Mouse (Mus musculus) embryonic facial prominence, embryonic 11.5 days (tissue): Measurements from ENCODE around the gene Ret. TPM values are rescaled to one million over a fixed set of nuclear protein-coding genes. Genes with fewer than 3 reads are reported as not detected.

Source experiments
- ATAC-seq: fragments of 200-750 bp; cut with Nextera tagmentation; replicated peaks from 2 replicates; pipeline ENCODE4 v1.8.0; 2017; ENCODE audit warnings: low read depth; ENCODE audit not compliant: insufficient number of reproducible peaks, low FRiP score, low TSS enrichment
- DNase-seq: peaks from one replicate; pipeline ENCODE4 v3.0.0-alpha.2; 2015; ENCODE audit warnings: low spot score
- H3K27ac ChIP-seq: fragments of 300-500 bp; sonication (generic); replicated peaks from 2 replicates; pipeline ENCODE4 v1.5.1; 2014; ENCODE audit warnings: mild to moderate bottlenecking, low read depth, low read length, control low read depth
- H3K27me3 ChIP-seq: fragments of 300-500 bp; sonication (generic); 2 replicates; pipeline ENCODE4 v1.6.1; 2014; ENCODE audit warnings: mild to moderate bottlenecking, low read length, moderate library complexity, mixed read lengths; ENCODE audit not compliant: control insufficient read depth, insufficient read depth
- H3K36me3 ChIP-seq: fragments of 300-500 bp; sonication (generic); replicated peaks from 2 replicates; pipeline ENCODE4 v1.6.1; 2014; ENCODE audit warnings: low read depth, mild to moderate bottlenecking, low read length, moderate library complexity, mixed read lengths; ENCODE audit not compliant: control insufficient read depth, insufficient read depth
- H3K4me1 ChIP-seq: fragments of 300-500 bp; sonication (generic); 2 replicates; pipeline ENCODE4 v1.6.1; 2014; ENCODE audit warnings: low read length, mixed read lengths; ENCODE audit not compliant: control insufficient read depth, insufficient read depth
- H3K4me2 ChIP-seq: fragments of 300-500 bp; sonication (generic); 2 replicates; pipeline ENCODE4 v1.6.1; 2014; ENCODE audit warnings: low read depth, mild to moderate bottlenecking, control low read depth, low read length, moderate library complexity
- H3K4me3 ChIP-seq: fragments of 300-500 bp; sonication (generic); 2 replicates; pipeline ENCODE4 v1.5.1; 2014; ENCODE audit warnings: low read depth, low read length, control low read depth
- H3K9ac ChIP-seq: fragments of 300-500 bp; sonication (generic); replicated peaks from 2 replicates; pipeline ENCODE4 v1.6.1; 2014; ENCODE audit warnings: mild to moderate bottlenecking, control low read depth, low read length
- H3K9me3 ChIP-seq: fragments of 300-500 bp; sonication (generic); replicated peaks from 2 replicates; pipeline ENCODE4 v1.6.1; 2016; ENCODE audit warnings: mild to moderate bottlenecking, low read length, inconsistent platforms, mixed read lengths; ENCODE audit not compliant: control insufficient read depth
- WGBS: fragments of 180-500 bp; shearing (Covaris S2); extraction: QIAGEN DNeasy Blood & Tissue Kit; methylation state at CpG from one replicate; pipeline ENCODE4 v1.1.7; 2014; 5-methylcytosine and 5-hydroxymethylcytosine counted together
- polyA plus RNA-seq: library from polyadenylated mRNA; unstranded; fragments of >200 nt; fragmentation: Nextera tagmentation; extraction: Ambion mirVana; gene quantifications from 2 replicates; pipeline ENCODE4 v1.2.1, GENCODE M21; 2014

Ret gene
- polyA plus RNA-seq, 1 experiment from 2014 or later, result 1.6 TPM

- no peak overlapping the region for H3K9ac ChIP-seq
- no peaks in the 10 kb centered on the region for H3K36me3 ChIP-seq
- no peak for DNase-seq
- H3K9me3 ChIP-seq, result no peaks in the 10 kb centered on the region
- ATAC-seq, result no peak
- WGBS, result 88% methylated on average over 7 of the region's 7 CpGs
- no peaks in the 10 kb centered on the region for H3K27me3 ChIP-seq
- H3K27ac ChIP-seq, result no peak overlapping the region
- no peaks in the 10 kb centered on the region for H3K4me1 ChIP-seq
- H3K4me3 ChIP-seq, result no peak overlapping the region
- no peak overlapping the region for H3K4me2 ChIP-seq
Observed at GRCm38 (mm10) chr6:118171386-118171785, 26.1 kb downstream of the Ret start.

- Histone ChIP-seq H3K9ac (no peak overlapping the region), H3K9me3 (no peaks in the 10 kb centered on the region), H3K27ac (no peak overlapping the region), H3K4me1 (no peaks in the 10 kb centered on the region), H3K36me3 (no peaks in the 10 kb centered on the region), H3K4me3 (no peak overlapping the region), H3K4me2 (no peak overlapping the region), H3K27me3 (no peaks in the 10 kb centered on the region)
- ATAC-seq, result no peak
- no peak for DNase-seq
- WGBS, result 85% methylated on average over 14 of the region's 14 CpGs
Observed at GRCm38 (mm10) chr6:118168106-118168505, 29.4 kb downstream of the Ret start.

- no peak overlapping the region for H3K4me3 ChIP-seq
- no peaks in the 10 kb centered on the region for H3K4me1 ChIP-seq
- no peak overlapping the region for H3K4me2 ChIP-seq
- no peaks in the 10 kb centered on the region for H3K27me3 ChIP-seq
- ATAC-seq (no peak), DNase-seq (no peak)
- no peak overlapping the region for H3K27ac ChIP-seq
- H3K36me3 ChIP-seq, result no peaks in the 10 kb centered on the region
- H3K9ac ChIP-seq, result no peak overlapping the region
- H3K9me3 ChIP-seq, result no peaks in the 10 kb centered on the region
- 92% methylated on average over 9 of the region's 9 CpGs for WGBS
Observed at GRCm38 (mm10) chr6:118167013-118167412, 30.5 kb downstream of the Ret start.

- ATAC-seq, result no peak
- H3K36me3 ChIP-seq, result no peaks in the 10 kb centered on the region
- 93% methylated on average over 1 of the region's 1 CpGs for WGBS
- H3K4me2 ChIP-seq, result no peak overlapping the region
- no peaks in the 10 kb centered on the region for H3K4me1 ChIP-seq
- DNase-seq, result no peak
- H3K27ac ChIP-seq, result no peak overlapping the region
- H3K4me3 ChIP-seq, result no peak overlapping the region
- H3K9me3 ChIP-seq, result no peaks in the 10 kb centered on the region
- no peak overlapping the region for H3K9ac ChIP-seq
- no peaks in the 10 kb centered on the region for H3K27me3 ChIP-seq
Observed at GRCm38 (mm10) chr6:118165516-118165915, 32.0 kb downstream of the Ret start.

GRCm38 (mm10) chr6:118164691-118165090 is 32.8 kb downstream of the Ret start:
- no peak for ATAC-seq
- Histone ChIP-seq H3K4me1 (no peaks in the 10 kb centered on the region), H3K36me3 (no peaks in the 10 kb centered on the region), H3K27me3 (no peaks in the 10 kb centered on the region), H3K9me3 (no peaks in the 10 kb centered on the region), H3K4me2 (no peak overlapping the region), H3K4me3 (no peak overlapping the region), H3K9ac (no peak overlapping the region), H3K27ac (no peak overlapping the region)
- no peak for DNase-seq
- WGBS, result 75% methylated on average over 8 of the region's 8 CpGs

GRCm38 (mm10) chr6:118163086-118163485 is 34.4 kb downstream of the Ret start:
- 89% methylated on average over 2 of the region's 2 CpGs for WGBS
- no peaks in the 10 kb centered on the region for H3K9me3 ChIP-seq

GRCm38 (mm10) chr6:118162457-118163082 is 34.9 kb downstream of the Ret start:
- no peaks in the 10 kb centered on the region for H3K36me3 ChIP-seq
- DNase-seq (no peak), ATAC-seq (no peak)
- H3K4me3 ChIP-seq, result no peak overlapping the region
- H3K4me1 ChIP-seq, result no peaks in the 10 kb centered on the region
- no peaks in the 10 kb centered on the region for H3K27me3 ChIP-seq
- WGBS, result 88% methylated on average over 12 of the region's 12 CpGs
- no peak overlapping the region for H3K27ac ChIP-seq
- no peak overlapping the region for H3K9ac ChIP-seq
- H3K4me2 ChIP-seq, result no peak overlapping the region
- no peaks in the 10 kb centered on the region for H3K9me3 ChIP-seq

More at GRCm38 (mm10) chr6:118163086-118163485, 34.4 kb downstream of the Ret start:
- Histone ChIP-seq H3K9ac (no peak overlapping the region), H3K27me3 (no peaks in the 10 kb centered on the region), H3K4me3 (no peak overlapping the region), H3K4me2 (no peak overlapping the region), H3K4me1 (no peaks in the 10 kb centered on the region), H3K36me3 (no peaks in the 10 kb centered on the region), H3K27ac (no peak overlapping the region)
- no peak for ATAC-seq
- DNase-seq, result no peak

- Histone ChIP-seq H3K9me3 (no peaks in the 10 kb centered on the region), H3K27me3 (no peaks in the 10 kb centered on the region), H3K4me1 (no peaks in the 10 kb centered on the region), H3K4me2 (no peak overlapping the region), H3K4me3 (no peak overlapping the region), H3K9ac (no peak overlapping the region), H3K27ac (no peak overlapping the region), H3K36me3 (no peaks in the 10 kb centered on the region)
- ATAC-seq (no peak), DNase-seq (no peak)
- 82% methylated on average over 5 of the region's 5 CpGs for WGBS
Observed at GRCm38 (mm10) chr6:118153091-118153490, 44.4 kb downstream of the Ret start.
